23 mouse cellular contexts compared by ENCODE assay signal in genomic region chr4:12489358-12489757, GRCm38 (mm10).
DNase-seq lines count a peak whose midpoint lies in the region; ATAC-seq and TF ChIP-seq lines count a peak whose summit lies in the region.
"Had no signal": no experiment of that assay in that cellular context is flagged by ENCODE, and none has a peak within 500 bp of the region (broad histone marks: within the 10 kb centered on the region; RNA-seq: fewer than 3 reads in every experiment).

No protein-coding gene starts in this region.

- H3K4me1 ChIP-seq in forebrain, postnatal 0 days (ENCODE audit: insufficient read depth): no peaks in the 10 kb centered on the region
- H3K4me1 ChIP-seq in forebrain, embryonic 11.5 days (replicated peaks; ENCODE audit: control insufficient read depth, insufficient read depth, low read length): no peaks in the 10 kb centered on the region
- H3K4me1 ChIP-seq in midbrain, embryonic 11.5 days (ENCODE audit: control insufficient read depth, insufficient read depth, low read length): no peaks in the 10 kb centered on the region
- H3K4me1 ChIP-seq in midbrain, postnatal 0 days (ENCODE audit: insufficient read depth, low read length): no peaks in the 10 kb centered on the region
- peaks cover 7% of the 10 kb centered on the region for H3K4me1 ChIP-seq in cerebellum, adult 2 months (ENCODE audit: control insufficient read depth, insufficient read depth, low read length)
- H3K4me1 ChIP-seq: heart, embryonic 12.5 days; intestine, embryonic 15.5 days; limb, embryonic 12.5 days; neural tube, embryonic 15.5 days had no signal

- TF ChIP-seq POLR2A in cerebellum, adult 2 months (IDR thresholded peaks at IDR 0.05; ENCODE audit: borderline replicate concordance, insufficient read depth, low read length): no peak

- H3K36me3 ChIP-seq in forebrain, postnatal 0 days (ENCODE audit: insufficient read depth): no peaks in the 10 kb centered on the region
- no peaks in the 10 kb centered on the region for H3K36me3 ChIP-seq in forebrain, embryonic 11.5 days (ENCODE audit: control insufficient read depth, insufficient read depth, low read length)
- H3K36me3 ChIP-seq in midbrain, embryonic 11.5 days (ENCODE audit: control insufficient read depth, insufficient read depth, low read length): no peaks in the 10 kb centered on the region
- H3K36me3 ChIP-seq in midbrain, postnatal 0 days (ENCODE audit: insufficient read depth, low read length): no peaks in the 10 kb centered on the region
- H3K36me3 ChIP-seq: heart, embryonic 12.5 days; hindbrain, embryonic 15.5 days; intestine, embryonic 15.5 days; limb, embryonic 12.5 days; neural tube, embryonic 15.5 days had no signal

- H3K27me3 ChIP-seq in forebrain, postnatal 0 days (ENCODE audit: insufficient read depth, low read length): no peaks in the 10 kb centered on the region
- H3K27me3 ChIP-seq in forebrain, embryonic 11.5 days (ENCODE audit: control insufficient read depth, insufficient read depth, low read length): no peaks in the 10 kb centered on the region
- H3K27me3 ChIP-seq in midbrain, embryonic 11.5 days (ENCODE audit: control insufficient read depth, insufficient read depth, low read length): no peaks in the 10 kb centered on the region
- H3K27me3 ChIP-seq in midbrain, postnatal 0 days (ENCODE audit: insufficient read depth, low read length): no peaks in the 10 kb centered on the region
- no peaks in the 10 kb centered on the region for H3K27me3 ChIP-seq in cerebellum, adult 2 months (ENCODE audit: control insufficient read depth, insufficient read depth, low read length)
- H3K27me3 ChIP-seq: heart, embryonic 12.5 days; hindbrain, embryonic 15.5 days; intestine, embryonic 15.5 days; limb, embryonic 12.5 days; neural tube, embryonic 15.5 days had no signal

- peak; percentile 29; the same call in 1 of the 2 replicates for ATAC-seq in forebrain, postnatal 0 days
- ATAC-seq in forebrain, embryonic 11.5 days (replicated peaks; ENCODE audit: low FRiP score): no peak
- ATAC-seq in midbrain, embryonic 11.5 days (ENCODE audit: low FRiP score): no peak
- no peak for ATAC-seq in midbrain, postnatal 0 days (ENCODE audit: low FRiP score)
- ATAC-seq in activated CD4-positive, CD25-positive, alpha-beta regulatory T cell, adult 4 months: no peak
- ATAC-seq: intestine, embryonic 15.5 days; liver, postnatal 0 days; lung, postnatal 0 days; midbrain, embryonic 16.5 days had no signal

- H3K4me3 ChIP-seq in forebrain, postnatal 0 days (ENCODE audit: low read depth, low read length): no peak overlapping the region
- no peak overlapping the region for H3K4me3 ChIP-seq in forebrain, embryonic 11.5 days (ENCODE audit: low read depth, low read length)
- no peak overlapping the region for H3K4me3 ChIP-seq in midbrain, embryonic 11.5 days (ENCODE audit: low read depth, low read length)
- H3K4me3 ChIP-seq in midbrain, postnatal 0 days (ENCODE audit: low read depth, low read length): no peak overlapping the region
- H3K4me3 ChIP-seq in cerebellum, adult 2 months (replicated peaks; ENCODE audit: insufficient read depth, low read depth, low read length): no peak overlapping the region
- H3K4me3 ChIP-seq: heart, embryonic 12.5 days; hindbrain, embryonic 15.5 days; intestine, embryonic 15.5 days; limb, embryonic 12.5 days; neural tube, embryonic 15.5 days had no signal

- no peak overlapping the region for H3K9ac ChIP-seq in forebrain, postnatal 0 days
- H3K9ac ChIP-seq in forebrain, embryonic 11.5 days (ENCODE audit: low read length): no peak overlapping the region
- H3K9ac ChIP-seq in midbrain, embryonic 11.5 days (ENCODE audit: low read length): no peak overlapping the region
- H3K9ac ChIP-seq in midbrain, postnatal 0 days (replicated peaks; ENCODE audit: low read length, poor library complexity, severe bottlenecking): no peak overlapping the region
- H3K9ac ChIP-seq: heart, embryonic 12.5 days; hindbrain, embryonic 15.5 days; intestine, embryonic 15.5 days; limb, embryonic 12.5 days; liver, postnatal 0 days; neural tube, embryonic 15.5 days had no signal

- TF ChIP-seq CTCF in forebrain, postnatal 0 days (IDR thresholded peaks at IDR 0.05; ENCODE audit: low read depth): no peak
- no peak for TF ChIP-seq CTCF in midbrain, postnatal 0 days (IDR thresholded peaks at IDR 0.05)
- no peak for TF ChIP-seq CTCF in cerebellum, adult 2 months (IDR thresholded peaks at IDR 0.05; ENCODE audit: borderline replicate concordance, insufficient read depth, low read depth, low read length)

- 0 out of 2 replicates have a peak, but pooled peaks cover 5% of the 10 kb centered on the region for H3K9me3 ChIP-seq in forebrain, postnatal 0 days (ENCODE audit: low read length)
- H3K9me3 ChIP-seq in forebrain, embryonic 11.5 days (ENCODE audit: control insufficient read depth, low read length): no peaks in the 10 kb centered on the region
- no peaks in the 10 kb centered on the region for H3K9me3 ChIP-seq in midbrain, embryonic 11.5 days (ENCODE audit: control insufficient read depth, low read length)
- H3K9me3 ChIP-seq in midbrain, postnatal 0 days (ENCODE audit: low read length): no peaks in the 10 kb centered on the region
- H3K9me3 ChIP-seq: heart, embryonic 12.5 days; hindbrain, embryonic 15.5 days; intestine, embryonic 15.5 days; limb, embryonic 12.5 days; neural tube, embryonic 15.5 days had no signal

- no peak overlapping the region for H3K4me2 ChIP-seq in forebrain, postnatal 0 days (ENCODE audit: low read depth)
- no peak overlapping the region for H3K4me2 ChIP-seq in forebrain, embryonic 11.5 days (ENCODE audit: low read depth, low read length, severe bottlenecking)
- no peak overlapping the region for H3K4me2 ChIP-seq in midbrain, embryonic 11.5 days
- no peak overlapping the region for H3K4me2 ChIP-seq in midbrain, postnatal 0 days (ENCODE audit: low read depth, low read length, poor library complexity, severe bottlenecking)
- H3K4me2 ChIP-seq: heart, embryonic 12.5 days; hindbrain, embryonic 15.5 days; intestine, embryonic 15.5 days; limb, embryonic 12.5 days; liver, embryonic 11.5 days; neural tube, embryonic 15.5 days had no signal

- no peak overlapping the region for H3K27ac ChIP-seq in forebrain, postnatal 0 days (ENCODE audit: low read depth, low read length)
- no peak overlapping the region for H3K27ac ChIP-seq in forebrain, embryonic 11.5 days (ENCODE audit: low read depth, low read length)
- H3K27ac ChIP-seq in midbrain, embryonic 11.5 days (ENCODE audit: low read depth, low read length): no peak overlapping the region
- H3K27ac ChIP-seq in midbrain, postnatal 0 days (ENCODE audit: low read depth, low read length): no peak overlapping the region
- no peak overlapping the region for H3K27ac ChIP-seq in cerebellum, adult 2 months (ENCODE audit: insufficient read depth, low read length)
- H3K27ac ChIP-seq: hindbrain, embryonic 15.5 days; intestine, embryonic 15.5 days; limb, embryonic 12.5 days; macrophage; neural tube, embryonic 15.5 days; stomach, postnatal 0 days had no signal

- DNase-seq in forebrain, postnatal 0 days: peak; percentile 33
- DNase-seq in forebrain, embryonic 11.5 days (ENCODE audit: low spot score): no peak
- DNase-seq in midbrain, embryonic 11.5 days (ENCODE audit: low spot score, missing footprints): peak; percentile 59
- DNase-seq in midbrain, postnatal 0 days (ENCODE audit: low spot score): no peak
- DNase-seq in cerebellum, adult 2 months: peak; percentile 91 to 94
- DNase-seq in cerebellum, postnatal 25 days: peak; percentile 92
- DNase-seq in adrenal gland, adult (ENCODE audit: inconsistent age in 2 of 2, low spot score in 1 of 2): no peak
- DNase-seq: adrenal gland, adult 2 months; kidney, adult 8-10 months; liver, postnatal 0 days; thymus, adult 2 months; thymus, postnatal 4 days had no signal

- WGBS in forebrain, postnatal 0 days: 56% methylated on average over 6 of the region's 6 CpGs
- WGBS in forebrain, embryonic 11.5 days: 78% methylated on average over 6 of the region's 6 CpGs
- 76% methylated on average over 6 of the region's 6 CpGs for WGBS in midbrain, embryonic 11.5 days
- 83% methylated on average over 6 of the region's 6 CpGs for WGBS in midbrain, postnatal 0 days
- WGBS in cerebellum, adult 2 months: 10% methylated on average over 6 of the region's 6 CpGs

Comparison
In these comparisons a context has a peak if more than half of its experiments do, and no peak if none do; other contexts are left out.
1. DNase-seq: peak in forebrain, postnatal 0 days (single experiment), midbrain, embryonic 11.5 days (single experiment), cerebellum, adult 2 months (2 of 2) and cerebellum, postnatal 25 days (2 of 2); none in forebrain, embryonic 11.5 days (single experiment), midbrain, postnatal 0 days (single experiment) and adrenal gland, adult (0 of 2).